Comparison of ENCODE assay signal across 9 mouse cellular contexts in genomic region chr11:85833761-85834385, GRCm38 (mm10). TPM values are rescaled to one million over a fixed set of nuclear protein-coding genes. Genes with fewer than 3 reads are reported as not detected.
A peak's percentile ranks its signal among the peaks of the same experiment; 100 is the strongest.
DNase-seq lines count a peak whose midpoint lies in the region; ATAC-seq and TF ChIP-seq lines count a peak whose summit lies in the region.
"Had no signal": no experiment of that assay in that cellular context is flagged by ENCODE, and none has a peak within 500 bp of the region (broad histone marks: within the 10 kb centered on the region; RNA-seq: fewer than 3 reads in every experiment).

No protein-coding gene starts in this region.

- no peak for TF ChIP-seq CTCF in bone marrow macrophage, adult 2 months (IDR thresholded peaks at IDR 0.05; ENCODE audit: low read depth, low read length)

- peak; percentile 59 for DNase-seq in embryo, embryonic 10.5 days (ENCODE audit: low spot score)
- no peak for DNase-seq in embryo, embryonic 10 days (ENCODE audit: low spot score)
- no peak for DNase-seq in frontal cortex, postnatal 14 days (ENCODE audit: low spot score in 2 of 2)
- no peak for DNase-seq in right cerebral cortex, postnatal 36 days (ENCODE audit: low spot score in 2 of 2)
- DNase-seq in spleen, postnatal 14 days (ENCODE audit: low spot score in 2 of 2): no peak

- WGBS in hindbrain, embryonic 15.5 days: 3% methylated on average over 11 of the region's 11 CpGs
- WGBS in liver, embryonic 16.5 days (ENCODE audit: insufficient replicate concordance): 3% methylated on average over 11 of the region's 11 CpGs

- H3K27me3 ChIP-seq in hindbrain, embryonic 15.5 days: peaks cover 61% of the 10 kb centered on the region
- H3K27me3 ChIP-seq in liver, embryonic 16.5 days (ENCODE audit: control insufficient read depth, insufficient read depth, low read depth, low read length): peaks cover 100% of the 10 kb centered on the region

- no peak overlapping the region for H3K4me2 ChIP-seq in hindbrain, embryonic 15.5 days
- no peak overlapping the region for H3K4me2 ChIP-seq in liver, embryonic 16.5 days (ENCODE audit: low read depth, low read length)

- no peaks in the 10 kb centered on the region for H3K36me3 ChIP-seq in hindbrain, embryonic 15.5 days
- H3K36me3 ChIP-seq in liver, embryonic 16.5 days (ENCODE audit: control insufficient read depth, insufficient read depth): no peaks in the 10 kb centered on the region

- H3K4me1 ChIP-seq in bone marrow macrophage, adult 2 months (ENCODE audit: control insufficient read depth, insufficient read depth, low read length): no peaks in the 10 kb centered on the region
- peaks cover 37% of the 10 kb centered on the region for H3K4me1 ChIP-seq in hindbrain, embryonic 15.5 days (replicated peaks)
- H3K4me1 ChIP-seq in liver, embryonic 16.5 days (ENCODE audit: control insufficient read depth, low read depth, low read length): peaks cover 10% of the 10 kb centered on the region

- peak overlapping the region; percentile 49; the same call in 1 of the 2 replicates for H3K4me3 ChIP-seq in bone marrow macrophage, adult 2 months (ENCODE audit: insufficient read depth, low read length)
- H3K4me3 ChIP-seq in hindbrain, embryonic 15.5 days: peak overlapping the region; percentile 32
- peak overlapping the region; percentile 49 for H3K4me3 ChIP-seq in liver, embryonic 16.5 days (ENCODE audit: low read depth, low read length)

- H3K9me3 ChIP-seq in hindbrain, embryonic 15.5 days: no peaks in the 10 kb centered on the region
- no peaks in the 10 kb centered on the region for H3K9me3 ChIP-seq in liver, embryonic 16.5 days (replicated peaks; ENCODE audit: control insufficient read depth, low read length)

- no peak for ATAC-seq in hindbrain, embryonic 15.5 days (ENCODE audit: low FRiP score, low read depth)
- ATAC-seq in liver, embryonic 16.5 days (ENCODE audit: low read depth): no peak

- no peak overlapping the region for H3K9ac ChIP-seq in hindbrain, embryonic 15.5 days
- no peak overlapping the region for H3K9ac ChIP-seq in liver, embryonic 16.5 days (ENCODE audit: low read depth, low read length)

- no peak for TF ChIP-seq POLR2A in bone marrow macrophage, adult 2 months (IDR thresholded peaks at IDR 0.05; ENCODE audit: borderline replicate concordance, low read depth, low read length)

- H3K27ac ChIP-seq in bone marrow macrophage, adult 2 months (ENCODE audit: insufficient read depth, low read depth, low read length): no peak overlapping the region
- no peak overlapping the region for H3K27ac ChIP-seq in hindbrain, embryonic 15.5 days (replicated peaks)
- H3K27ac ChIP-seq in liver, embryonic 16.5 days (ENCODE audit: low read length): no peak overlapping the region
- H3K27ac ChIP-seq: macrophage had no signal

RNA-seq across cellular contexts. Expression of gene Tbx2, which starts 1.5 kb away (rescaled TPM):
- polyA plus RNA-seq in bone marrow macrophage, adult 2 months (2012; ENCODE audit: insufficient read depth, insufficient read length, missing spikeins): 0.20 TPM in 1 of 2 replicates, not detected in the other
- 1.5 and 1.9 TPM in 2 replicates for polyA plus RNA-seq in hindbrain, embryonic 15.5 days (2015; fragmentation: Nextera tagmentation; extraction: Ambion mirVana)
- 0.18 and 0.26 TPM in 2 replicates for polyA plus RNA-seq in liver, embryonic 16.5 days (2015; fragmentation: Nextera tagmentation; extraction: Ambion mirVana)
- polyA plus RNA-seq: macrophage had no signal

RNA-seq across cellular contexts. Expression of gene Gm11444, which starts 16.3 kb away (rescaled TPM):
- not detected in 2 replicates for polyA plus RNA-seq in bone marrow macrophage, adult 2 months (2012; ENCODE audit: insufficient read depth, insufficient read length, missing spikeins)
- polyA plus RNA-seq in hindbrain, embryonic 15.5 days (2015; fragmentation: Nextera tagmentation; extraction: Ambion mirVana): not detected in 2 replicates
- not detected in 2 replicates for polyA plus RNA-seq in liver, embryonic 16.5 days (2015; fragmentation: Nextera tagmentation; extraction: Ambion mirVana)
- polyA plus RNA-seq: macrophage had no signal

RNA-seq across cellular contexts. Expression of gene Tbx4, which starts 52.3 kb away (rescaled TPM):
- polyA plus RNA-seq in bone marrow macrophage, adult 2 months (2012; ENCODE audit: insufficient read depth, insufficient read length, missing spikeins): not detected in 2 replicates
- 0.21 and 0.31 TPM in 2 replicates for polyA plus RNA-seq in hindbrain, embryonic 15.5 days (2015; fragmentation: Nextera tagmentation; extraction: Ambion mirVana)
- not detected in 2 replicates for polyA plus RNA-seq in liver, embryonic 16.5 days (2015; fragmentation: Nextera tagmentation; extraction: Ambion mirVana)
- polyA plus RNA-seq: macrophage had no signal
